Mouse (Mus musculus) liver, embryonic 13.5 days (tissue): ENCODE measurements around the gene Lrrc36. TPM values are rescaled to one million over a fixed set of nuclear protein-coding genes. Genes with fewer than 3 reads are reported as not detected.
A peak's percentile ranks its signal among the peaks of the same experiment; 100 is the strongest.

Source experiments
- ATAC-seq: fragments of 200-750 bp; cut with Nextera tagmentation; 2 replicates; pipeline ENCODE4 v1.8.0; 2017; ENCODE audit warnings: low read depth, mild to moderate bottlenecking, moderate number of reproducible peaks, moderate library complexity
- DNase-seq: peaks from one replicate; pipeline ENCODE4 v3.0.0; 2022
- H3K27ac ChIP-seq: fragments of 300-500 bp; sonication (generic); 2 replicates; pipeline ENCODE4 v1.5.1; 2015; ENCODE audit warnings: moderate library complexity, mild to moderate bottlenecking, inconsistent platforms
- H3K27me3 ChIP-seq: fragments of 300-500 bp; sonication (generic); 2 replicates; pipeline ENCODE4 v1.6.1; 2015; ENCODE audit warnings: mild to moderate bottlenecking, inconsistent platforms
- H3K36me3 ChIP-seq: fragments of 300-500 bp; sonication (generic); 2 replicates; pipeline ENCODE4 v1.6.1; 2015; ENCODE audit warnings: mild to moderate bottlenecking, inconsistent platforms
- H3K4me1 ChIP-seq: fragments of 300-500 bp; sonication (generic); replicated peaks from 2 replicates; pipeline ENCODE4 v1.6.1; 2015; ENCODE audit warnings: inconsistent platforms
- H3K4me2 ChIP-seq: fragments of 300-500 bp; sonication (generic); 2 replicates; pipeline ENCODE4 v1.6.1; 2015; ENCODE audit warnings: inconsistent platforms, mild to moderate bottlenecking, moderate library complexity
- H3K4me3 ChIP-seq: fragments of 300-500 bp; sonication (generic); replicated peaks from 2 replicates; pipeline ENCODE4 v1.5.1; 2015; ENCODE audit warnings: mild to moderate bottlenecking, inconsistent platforms
- H3K9ac ChIP-seq: fragments of 300-500 bp; sonication (generic); 2 replicates; pipeline ENCODE4 v1.6.1; 2015; ENCODE audit warnings: mild to moderate bottlenecking, inconsistent platforms
- H3K9me3 ChIP-seq: fragments of 300-500 bp; sonication (generic); replicated peaks from 2 replicates; pipeline ENCODE4 v1.6.1; 2016; ENCODE audit warnings: inconsistent platforms
- WGBS: fragments of 180-500 bp; shearing (Covaris S2); methylation state at CpG from one replicate; pipeline ENCODE4 v1.1.7; 2015; ENCODE audit not compliant: insufficient replicate concordance; 5-methylcytosine and 5-hydroxymethylcytosine counted together
- polyA plus RNA-seq: library from polyadenylated mRNA; unstranded; fragments of >200 nt; fragmentation: Nextera tagmentation; extraction: Ambion mirVana; gene quantifications from 2 replicates; pipeline ENCODE4 v1.2.1, GENCODE M21; 2015

The Lrrc36 gene
- polyA plus RNA-seq, result 0.15 and 0.16 TPM in 2 replicates

DNA sequence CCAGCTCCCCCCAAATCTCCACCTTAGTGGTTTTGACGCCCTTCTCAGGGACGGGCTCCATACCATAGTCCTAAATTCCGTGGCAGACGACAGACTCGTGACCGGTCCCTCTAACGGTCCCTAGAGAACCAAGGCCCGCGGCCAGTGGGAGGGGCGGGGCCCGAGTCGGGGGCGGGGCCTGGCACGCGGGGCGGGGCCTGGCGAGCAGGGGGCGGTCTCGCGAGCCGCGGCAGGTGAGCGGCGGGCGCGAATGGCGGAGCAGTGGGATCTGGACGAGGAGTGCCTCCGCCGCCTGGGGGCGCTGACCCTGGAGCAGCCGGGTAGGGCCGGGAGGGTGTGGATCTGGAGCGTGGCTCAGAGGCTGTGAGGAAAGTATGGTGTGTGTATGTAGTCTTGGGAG, at the start of gene Lrrc36, which contains the start of gene Kctd19:
Gene Lrrc36 (plus strand): TSS at position 181 of the 400 bp plus-strand sequence.
Gene Kctd19 (minus strand): TSS at position 112 of the 400 bp plus-strand sequence.
- Histone ChIP-seq H3K4me2 (peak within 1 kb of the TSS; percentile 64), H3K27ac (no peak within 1 kb of the TSS), H3K9ac (no peak within 1 kb of the TSS), H3K36me3 (no peaks in the 10 kb centered on the region), H3K9me3 (no peaks in the 10 kb centered on the region), H3K4me1 (peaks cover 9% of the 10 kb centered on the region), H3K4me3 (peak within 1 kb of the TSS; percentile 44), H3K27me3 (peaks cover 53% of the 10 kb centered on the region)
- 1% methylated on average over 34 of the region's 34 CpGs for WGBS
- ATAC-seq, result peak; percentile 84
- DNase-seq, result peak; percentile 67

- Histone ChIP-seq H3K9ac (no peak overlapping the region), H3K27ac (no peak overlapping the region), H3K4me2 (no peak overlapping the region), H3K4me1 (no peaks in the 10 kb centered on the region), H3K36me3 (no peaks in the 10 kb centered on the region), H3K27me3 (no peaks in the 10 kb centered on the region; the same call in 1 of the 2 replicates), H3K9me3 (no peaks in the 10 kb centered on the region), H3K4me3 (no peak overlapping the region)
- no peak for ATAC-seq
- WGBS, result 48% methylated on average over 2 of the region's 2 CpGs
- no peak for DNase-seq
These were observed 46.3 kb upstream of the Lrrc36 start for GRCm38 (mm10) chr8:105367107-105367506.

- no peaks in the 10 kb centered on the region; the same call in 1 of the 2 replicates for H3K9me3 ChIP-seq
- no peak overlapping the region for H3K4me2 ChIP-seq
- WGBS, result 74% methylated on average over 9 of the region's 9 CpGs
- DNase-seq (no peak), ATAC-seq (no peak)
- no peak overlapping the region for H3K27ac ChIP-seq
- H3K27me3 ChIP-seq, result 0 out of 2 replicates have a peak, but pooled peaks cover 10% of the 10 kb centered on the region
- H3K9ac ChIP-seq, result no peak overlapping the region
- H3K4me3 ChIP-seq, result no peak overlapping the region
- peaks cover 13% of the 10 kb centered on the region; the same call in 1 of the 2 replicates for H3K4me1 ChIP-seq
- no peaks in the 10 kb centered on the region for H3K36me3 ChIP-seq
These were observed 40.9 kb upstream of the Lrrc36 start for GRCm38 (mm10) chr8:105372473-105372872.

GRCm38 (mm10) chr8:105373032-105373431, 40.3 kb upstream of the Lrrc36 start, which contains the start of gene Plekhg4:
Gene Plekhg4 (plus strand): TSS chr8:105373274.
- no peak within 1 kb of the TSS for H3K27ac ChIP-seq
- H3K9ac ChIP-seq, result no peak within 1 kb of the TSS
- peaks cover 13% of the 10 kb centered on the region; the same call in 1 of the 2 replicates for H3K4me1 ChIP-seq
- ATAC-seq, result no peak
- no peaks in the 10 kb centered on the region for H3K36me3 ChIP-seq
- no peaks in the 10 kb centered on the region; the same call in 1 of the 2 replicates for H3K9me3 ChIP-seq
- no peak within 1 kb of the TSS for H3K4me3 ChIP-seq
- 0 out of 2 replicates have a peak, but pooled peaks cover 10% of the 10 kb centered on the region for H3K27me3 ChIP-seq
- H3K4me2 ChIP-seq, result no peak within 1 kb of the TSS
- no peak for DNase-seq
- 23% methylated on average over 2 of the region's 2 CpGs for WGBS

GRCm38 (mm10) chr8:105374513-105374966, 38.8 kb upstream of the Lrrc36 start:
- DNase-seq, result peak; percentile 38
- Histone ChIP-seq H3K27me3 (0 out of 2 replicates have a peak, but pooled peaks cover 10% of the 10 kb centered on the region), H3K9me3 (no peaks in the 10 kb centered on the region; the same call in 1 of the 2 replicates), H3K36me3 (no peaks in the 10 kb centered on the region), H3K9ac (no peak overlapping the region), H3K27ac (no peak overlapping the region), H3K4me3 (no peak overlapping the region), H3K4me2 (peak overlapping the region; percentile 41), H3K4me1 (peaks cover 13% of the 10 kb centered on the region; the same call in 1 of the 2 replicates)
- WGBS, result 32% methylated on average over 33 of the region's 33 CpGs
- 0 out of 2 replicates have a peak, but pooled peaks have one; percentile 54 for ATAC-seq

GRCm38 (mm10) chr8:105378673-105379072, 34.7 kb upstream of the Lrrc36 start:
- ATAC-seq (no peak), DNase-seq (no peak)
- no peaks in the 10 kb centered on the region for H3K36me3 ChIP-seq
- H3K9ac ChIP-seq, result no peak overlapping the region
- H3K9me3 ChIP-seq, result no peaks in the 10 kb centered on the region; the same call in 1 of the 2 replicates
- H3K4me1 ChIP-seq, result peaks cover 9% of the 10 kb centered on the region; the same call in 1 of the 2 replicates
- 69% methylated on average over 19 of the region's 19 CpGs for WGBS
- H3K27me3 ChIP-seq, result 0 out of 2 replicates have a peak, but pooled peaks cover 10% of the 10 kb centered on the region
- no peak overlapping the region for H3K27ac ChIP-seq
- H3K4me2 ChIP-seq, result no peak overlapping the region
- no peak overlapping the region for H3K4me3 ChIP-seq

DNA sequence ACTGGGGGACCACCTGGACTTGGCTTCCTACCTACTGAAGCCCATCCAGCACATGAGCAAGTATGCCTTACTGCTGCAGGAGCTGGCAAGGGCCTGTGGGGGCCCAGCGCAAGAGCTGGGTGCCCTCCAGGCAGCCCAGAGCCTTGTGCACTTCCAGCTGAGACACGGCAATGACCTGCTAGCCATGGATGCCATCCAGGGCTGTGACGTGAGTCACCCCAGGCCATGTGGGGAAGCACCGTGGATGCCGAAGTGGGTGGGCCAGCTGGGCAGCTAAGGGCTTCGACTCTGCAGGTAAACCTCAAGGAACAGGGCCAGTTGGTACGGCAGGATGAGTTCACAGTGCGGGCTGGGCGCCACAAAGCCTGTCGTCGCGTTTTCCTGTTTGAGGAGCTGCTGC, 33.1 kb upstream of the Lrrc36 start:
- Histone ChIP-seq H3K9ac (no peak overlapping the region), H3K27me3 (no peaks in the 10 kb centered on the region), H3K4me3 (no peak overlapping the region), H3K36me3 (no peaks in the 10 kb centered on the region), H3K27ac (no peak overlapping the region), H3K4me1 (no peaks in the 10 kb centered on the region), H3K9me3 (no peaks in the 10 kb centered on the region), H3K4me2 (no peak overlapping the region)
- no peak for DNase-seq
- ATAC-seq, result no peak
- WGBS, result 66% methylated on average over 12 of the region's 12 CpGs

DNA sequence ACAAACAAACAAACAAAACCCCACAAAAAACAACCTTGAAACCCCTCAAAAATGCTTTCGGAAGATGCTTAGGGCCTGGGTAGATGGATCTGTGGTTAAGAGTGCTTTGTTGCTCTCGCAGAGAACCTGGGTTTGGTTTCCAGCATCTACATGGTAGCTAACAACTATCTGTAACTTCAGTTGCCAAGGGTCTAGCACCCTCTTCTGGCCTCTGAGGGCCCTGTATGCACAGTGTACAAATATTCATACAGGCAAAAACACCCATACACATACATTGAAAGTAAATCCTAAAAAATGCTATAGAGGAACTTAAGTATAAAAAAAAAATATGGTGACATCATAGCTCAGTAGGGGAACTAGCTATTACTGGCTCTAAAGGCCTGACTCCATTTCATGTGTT, 29.3 kb upstream of the Lrrc36 start:
- Histone ChIP-seq H3K9ac (no peak overlapping the region), H3K27me3 (0 out of 2 replicates have a peak, but pooled peaks cover under 1% of the 10 kb centered on the region), H3K27ac (no peak overlapping the region), H3K36me3 (no peaks in the 10 kb centered on the region), H3K4me1 (no peaks in the 10 kb centered on the region), H3K9me3 (no peaks in the 10 kb centered on the region), H3K4me2 (no peak overlapping the region), H3K4me3 (no peak overlapping the region)
- ATAC-seq (no peak), DNase-seq (no peak)
- 93% methylated on average over 2 of the region's 2 CpGs for WGBS

DNA sequence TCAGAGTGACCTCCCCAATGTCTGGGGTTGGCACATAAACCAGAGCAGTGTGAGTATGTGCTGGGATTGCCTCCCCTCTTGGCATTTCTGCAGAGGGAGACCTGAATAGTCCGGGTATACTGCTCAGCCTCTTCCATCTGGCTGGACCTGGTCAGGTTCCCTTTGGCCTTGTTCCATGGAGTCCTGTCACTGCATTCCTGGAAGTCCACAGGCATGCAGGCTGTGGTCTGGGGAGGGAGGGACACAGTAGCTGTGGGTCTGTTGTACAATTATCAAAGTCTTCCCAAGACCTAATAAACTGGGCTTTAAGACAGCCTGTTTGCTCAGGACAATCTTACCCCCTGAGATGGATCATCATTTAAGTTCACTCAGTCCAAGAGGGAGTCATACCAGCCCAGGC, 26.2 kb upstream of the Lrrc36 start:
- ATAC-seq (no peak), DNase-seq (no peak)
- Histone ChIP-seq H3K27ac (no peak overlapping the region; the same call in 1 of the 2 replicates), H3K9me3 (no peaks in the 10 kb centered on the region), H3K9ac (no peak overlapping the region), H3K4me1 (no peaks in the 10 kb centered on the region), H3K36me3 (no peaks in the 10 kb centered on the region), H3K27me3 (peaks cover 4% of the 10 kb centered on the region; the same call in 1 of the 2 replicates), H3K4me3 (no peak overlapping the region), H3K4me2 (no peak overlapping the region)
- 50% methylated on average over 1 of the region's 1 CpGs for WGBS

DNA sequence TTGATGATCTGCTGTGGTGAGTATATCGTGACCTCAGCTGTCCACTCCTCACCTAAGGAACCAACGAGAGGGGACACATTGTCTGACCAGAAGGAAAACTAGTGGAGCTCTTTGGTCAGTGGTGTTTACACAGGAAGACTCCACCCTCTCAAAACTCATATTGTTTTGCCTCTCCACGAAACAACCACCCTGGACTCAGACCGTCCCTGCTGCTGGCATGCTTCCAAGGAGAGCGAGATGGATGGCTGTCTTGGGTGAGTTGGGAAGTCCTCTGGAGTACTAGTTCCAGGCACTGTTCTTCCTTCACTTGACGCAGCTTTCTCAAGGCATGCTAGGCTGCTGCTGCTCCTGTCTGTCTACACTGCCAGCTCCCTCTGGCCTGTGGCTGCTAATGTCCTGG, 24.3 kb upstream of the Lrrc36 start:
- Histone ChIP-seq H3K9me3 (no peaks in the 10 kb centered on the region), H3K4me3 (no peak overlapping the region), H3K27ac (no peak overlapping the region), H3K9ac (no peak overlapping the region), H3K27me3 (peaks cover 4% of the 10 kb centered on the region; the same call in 1 of the 2 replicates), H3K36me3 (no peaks in the 10 kb centered on the region), H3K4me1 (no peaks in the 10 kb centered on the region), H3K4me2 (no peak overlapping the region)
- WGBS, result 54% methylated on average over 6 of the region's 6 CpGs
- no peak for DNase-seq
- no peak for ATAC-seq

- H3K9me3 ChIP-seq, result no peaks in the 10 kb centered on the region
- no peak overlapping the region for H3K4me2 ChIP-seq
- H3K27ac ChIP-seq, result no peak overlapping the region
- ATAC-seq (no peak), DNase-seq (no peak)
- H3K9ac ChIP-seq, result no peak overlapping the region
- 69% methylated on average over 12 of the region's 12 CpGs for WGBS
- H3K4me1 ChIP-seq, result no peaks in the 10 kb centered on the region
- H3K36me3 ChIP-seq, result no peaks in the 10 kb centered on the region
- H3K27me3 ChIP-seq, result peaks cover 7% of the 10 kb centered on the region; the same call in 1 of the 2 replicates
- H3K4me3 ChIP-seq, result no peak overlapping the region
These were observed 20.1 kb upstream of the Lrrc36 start for GRCm38 (mm10) chr8:105393089-105393787.
